Mouse (Mus musculus) layer of hippocampus, postnatal 14 days (tissue): ENCODE data around the gene Atp9a. TPM values are rescaled to one million over a fixed set of nuclear protein-coding genes. Genes with fewer than 3 reads are reported as not detected.
A peak's percentile ranks its signal among the peaks of the same experiment; 100 is the strongest.

Experiments used
- DNase-seq, 2 experiments: peaks; one replicate each; pipeline ENCODE4 v3.0.0; 2021 to 2022; ENCODE audit warnings: low spot score in 2 of 2, mixed read lengths in 1 of 2
- total RNA-seq, 2 experiments: library from RNA; stranded (reverse); gene quantifications; 2 replicates each; pipeline ENCODE4 v1.2.3; 2021

The Atp9a gene
- total RNA-seq, 2 experiments from 2014 or later = 411 to 417 TPM

DNA sequence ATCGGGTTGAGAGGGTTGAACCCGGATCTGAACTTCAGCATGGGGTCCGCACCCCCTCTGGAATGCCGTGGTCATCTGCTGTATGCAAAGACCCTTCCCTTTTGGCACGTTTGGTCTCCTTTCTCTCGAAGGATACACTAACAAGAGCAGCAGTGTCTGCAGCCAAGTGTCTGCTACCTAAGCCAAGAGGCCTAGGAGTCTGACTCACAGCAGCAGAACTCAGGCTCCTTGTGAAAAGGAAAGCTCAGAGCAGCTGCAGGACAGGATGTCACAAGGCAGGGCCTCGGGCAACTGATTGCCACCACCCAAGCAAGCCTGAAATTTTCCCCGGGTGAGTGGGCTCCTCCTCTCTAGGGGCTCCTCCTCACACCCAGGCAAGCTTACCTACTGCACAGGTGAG, 94.0 kb downstream of the Atp9a start:
- no peak for DNase-seq

- no peak for DNase-seq
These were observed 97.4 kb downstream of the Atp9a start for GRCm38 (mm10) chr2:168644855-168645254.

GRCm38 (mm10) chr2:168643524-168644177, 98.6 kb downstream of the Atp9a start:
- no peak for DNase-seq

DNA sequence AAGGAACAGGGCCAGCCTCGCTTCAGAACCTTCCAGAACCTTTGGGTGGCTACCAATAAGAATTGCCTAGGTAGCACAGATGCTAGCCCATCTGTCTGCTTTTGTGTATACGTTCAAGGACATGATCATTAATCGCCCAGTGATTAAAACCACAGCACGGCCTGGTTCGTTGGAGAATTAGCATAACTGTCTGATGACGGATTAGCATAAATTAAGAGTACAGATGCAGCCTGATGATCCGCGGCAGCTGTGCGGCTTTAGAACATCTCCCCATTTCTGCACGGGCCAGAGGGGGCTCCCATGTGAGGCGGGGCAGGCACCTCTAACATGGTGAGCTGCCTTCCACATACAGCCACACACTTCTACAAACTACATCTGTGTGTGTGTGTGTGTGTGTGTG, 100.0 kb downstream of the Atp9a start:
- DNase-seq = no peak

- DNase-seq = no peak
These were observed 101.7 kb downstream of the Atp9a start for GRCm38 (mm10) chr2:168640460-168640859.

DNA sequence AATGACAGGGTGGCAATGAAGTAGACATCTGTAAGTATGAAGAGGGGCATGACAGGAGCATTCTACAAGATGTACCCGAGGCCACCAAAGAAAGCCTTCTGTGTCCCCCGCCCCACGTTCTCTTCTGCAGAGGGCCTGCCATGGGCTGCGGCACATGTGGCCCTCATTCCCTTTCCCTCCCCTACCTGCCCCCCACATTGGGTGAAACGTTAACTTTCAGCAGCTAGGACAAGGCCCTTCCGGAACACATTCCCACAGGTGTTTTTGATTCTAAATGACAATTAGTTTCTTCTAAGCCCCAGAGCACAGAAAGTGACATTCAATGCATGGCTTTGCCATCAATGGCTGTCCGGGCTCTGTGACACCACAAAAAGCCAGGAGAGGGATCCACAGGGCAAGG, 107.3 kb downstream of the Atp9a start:
- DNase-seq = no peak

- DNase-seq = no peak
These were observed 108.8 kb downstream of the Atp9a start for GRCm38 (mm10) chr2:168633301-168633816.

DNA sequence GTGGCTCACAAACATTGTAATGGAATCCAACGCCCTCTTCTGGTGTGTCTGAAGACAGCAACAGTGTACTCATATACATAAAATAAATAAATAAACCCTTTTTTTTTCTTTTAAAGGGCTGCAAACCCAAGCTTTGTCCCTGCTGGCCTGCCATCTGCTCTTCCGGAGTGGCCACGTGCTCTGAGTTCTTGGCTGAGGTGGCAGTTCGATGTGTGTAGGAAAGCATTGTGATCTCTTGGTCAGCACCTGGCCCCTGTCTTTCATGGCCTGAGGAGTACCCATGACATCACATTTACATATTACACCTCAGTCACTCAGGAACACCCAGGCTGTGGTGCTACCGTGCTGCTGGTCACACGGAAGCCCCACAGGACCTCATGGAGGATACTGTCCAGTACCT, 109.7 kb downstream of the Atp9a start:
- DNase-seq = no peak

- DNase-seq = peak; percentile 74 to 83
These were observed 113.4 kb downstream of the Atp9a start for GRCm38 (mm10) chr2:168628787-168629186.

- DNase-seq = peak in 1 of 2 experiments; percentile 22
These were observed 114.1 kb downstream of the Atp9a start for GRCm38 (mm10) chr2:168627829-168628770.

DNA sequence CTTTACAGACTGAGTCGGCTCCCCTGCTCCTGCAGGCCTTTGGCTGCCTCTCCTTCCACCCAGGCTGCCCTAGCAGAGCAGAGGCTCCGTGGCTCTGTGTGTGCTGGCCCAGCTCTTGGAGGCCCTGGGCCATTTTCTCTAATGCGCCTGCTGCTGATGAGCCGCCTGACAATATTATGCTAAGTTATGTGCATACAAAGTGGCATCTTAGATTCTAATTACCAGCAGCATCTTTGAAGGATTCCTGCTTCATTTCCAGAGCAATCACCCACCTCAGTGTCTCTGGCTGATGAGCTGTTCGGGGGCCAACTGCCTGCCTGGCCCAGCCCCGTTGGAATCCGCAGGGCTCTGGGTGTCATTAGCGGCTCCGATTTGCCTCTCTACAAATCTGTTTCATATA, 115.8 kb downstream of the Atp9a start:
- DNase-seq = peak in 1 of 2 experiments; percentile 38

GRCm38 (mm10) chr2:168625091-168625490, 117.1 kb downstream of the Atp9a start:
- no peak for DNase-seq

DNA sequence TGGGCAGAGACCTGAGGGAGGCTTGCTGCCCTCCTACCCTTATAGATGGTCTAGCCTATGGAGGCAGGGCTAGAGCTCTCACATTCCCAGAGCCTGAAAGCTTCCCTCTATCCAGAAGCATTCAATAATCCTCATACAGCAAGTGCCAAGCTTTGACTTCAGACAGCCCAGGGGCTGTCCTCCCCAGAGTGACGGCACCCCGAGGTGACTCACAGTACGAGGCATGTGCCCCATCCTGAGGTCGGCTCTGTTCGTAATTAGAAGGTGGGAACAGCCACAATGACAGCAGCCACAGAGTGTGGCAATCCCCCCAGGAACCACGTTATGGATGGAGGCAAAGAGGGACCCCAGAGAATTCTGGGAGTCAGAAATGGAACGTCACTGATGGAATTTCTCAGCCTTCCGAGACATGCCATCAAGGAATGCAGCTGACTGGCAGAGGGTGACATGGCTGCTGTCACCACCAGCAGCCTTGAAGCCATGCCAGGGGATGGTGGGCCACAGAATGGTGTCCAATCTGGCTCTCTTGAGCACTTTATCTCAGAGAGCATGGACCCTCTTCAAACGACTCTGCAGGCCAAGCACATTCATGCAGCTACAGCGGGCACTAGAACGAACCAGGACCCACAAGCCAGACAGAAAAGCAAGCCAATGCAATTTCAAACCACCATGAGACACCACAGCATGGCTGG, 121.0 kb downstream of the Atp9a start:
- DNase-seq = no peak

- DNase-seq = no peak
These were observed 123.9 kb downstream of the Atp9a start for GRCm38 (mm10) chr2:168618205-168618717.

DNA sequence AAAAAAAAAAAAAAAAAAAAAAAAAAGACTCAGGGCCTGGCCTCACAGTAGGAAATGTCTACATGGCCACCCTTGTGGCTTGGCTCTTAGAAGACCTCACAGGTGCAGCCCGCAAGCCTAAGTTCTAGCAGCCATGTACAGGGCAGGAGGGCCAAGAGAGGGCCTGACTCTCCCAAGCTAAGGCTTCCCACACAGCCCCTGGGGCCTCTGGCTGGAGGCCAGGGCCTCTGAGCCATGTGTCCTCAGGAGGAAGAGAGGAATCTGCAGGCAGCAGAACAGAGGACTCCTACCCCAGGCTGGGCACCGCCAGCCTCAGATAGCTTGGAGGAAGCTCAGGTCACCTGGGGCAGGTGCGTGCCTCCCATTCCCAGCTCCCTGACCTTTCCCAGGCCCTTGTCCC, 127.0 kb downstream of the Atp9a start:
- DNase-seq = no peak

GRCm38 (mm10) chr2:168614170-168614872, 127.9 kb downstream of the Atp9a start:
- DNase-seq = no peak

- DNase-seq = no peak
These were observed 128.9 kb downstream of the Atp9a start for GRCm38 (mm10) chr2:168613092-168613880.

DNA sequence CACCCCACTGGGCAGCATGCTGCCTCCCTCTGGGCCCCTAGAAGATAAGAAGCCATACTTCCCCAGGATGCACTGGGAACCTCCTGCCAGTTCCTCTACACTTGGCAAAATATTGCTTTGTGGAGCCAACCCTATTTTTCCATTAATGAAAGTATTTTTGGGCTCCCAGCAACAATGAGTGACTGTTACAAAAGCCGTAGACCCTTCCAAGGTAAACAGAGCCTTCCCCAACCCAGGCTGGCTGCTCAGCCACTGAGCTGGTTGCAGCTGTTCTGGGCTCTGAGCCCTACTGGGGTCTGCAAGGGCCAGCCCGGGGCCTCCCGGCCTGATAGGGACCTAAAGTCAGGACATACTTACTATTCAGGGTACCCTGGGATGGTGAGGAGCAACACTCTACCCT, 131.3 kb downstream of the Atp9a start:
- no peak for DNase-seq

- no peak for DNase-seq
These were observed 132.5 kb downstream of the Atp9a start for GRCm38 (mm10) chr2:168609653-168610248.
